Mouse (Mus musculus) ES-E14 (cell line): ENCODE results near the gene Tsga10ip.

Source experiments
- CHD2 ChIP-seq: IDR thresholded peaks from 2 replicates; pipeline ENCODE4 v1.6.1; 2014; ENCODE audit warnings: mild to moderate bottlenecking, low read depth, low read length, inconsistent platforms
- HCFC1 ChIP-seq: IDR thresholded peaks from 2 replicates; pipeline ENCODE4 v1.6.1; 2012; ENCODE audit warnings: low read length, inconsistent platforms, borderline replicate concordance; ENCODE audit not compliant: insufficient read depth
- MAFK ChIP-seq: IDR thresholded peaks from 2 replicates; pipeline ENCODE4 v1.6.1; 2014; ENCODE audit warnings: mild to moderate bottlenecking, low read depth, low read length, inconsistent platforms; ENCODE audit not compliant: insufficient read depth
- ZC3H11A ChIP-seq: IDR thresholded peaks from 2 replicates; pipeline ENCODE4 v1.6.1; 2012; ENCODE audit warnings: low read depth, mild to moderate bottlenecking, inconsistent platforms, low read length, borderline replicate concordance
- ZNF384 ChIP-seq: IDR thresholded peaks from 2 replicates; pipeline ENCODE4 v1.6.1; 2012; ENCODE audit warnings: low read depth, low read length, inconsistent platforms

GRCm38 (mm10) chr19:5405924-5406323 is 3.6 kb upstream of the Tsga10ip start:
- TF ChIP-seq MAFK (no peak), HCFC1 (no peak), ZC3H11A (no peak), CHD2 (no peak), ZNF384 (no peak)
